Mouse (Mus musculus) brain, adult 2 months (tissue): ENCODE results near the gene Iffo1.

ENCODE experiments used
- DNase-seq: peaks from one replicate; pipeline ENCODE4 v3.0.0; 2011; ENCODE audit warnings: low read depth, low spot score

The Iffo1 gene

DNA sequence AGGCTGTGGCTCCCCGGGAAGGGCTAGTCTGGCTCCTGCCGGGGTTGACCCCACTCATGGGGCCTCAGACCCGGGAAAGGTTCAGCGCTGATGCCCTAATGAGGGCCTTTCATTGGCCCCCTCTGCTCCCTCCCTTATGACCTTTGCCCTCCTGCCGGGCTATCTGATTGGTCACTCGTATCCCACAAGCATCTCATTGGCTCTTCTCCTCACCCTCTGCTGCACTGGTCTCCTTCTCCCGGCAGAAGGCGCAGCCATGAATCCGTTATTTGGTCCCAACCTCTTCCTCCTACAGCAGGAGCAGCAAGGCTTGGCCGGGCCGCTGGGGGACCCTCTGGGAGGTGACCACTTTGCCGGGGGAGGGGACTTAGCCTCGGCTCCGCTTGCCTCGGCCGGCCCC lies at the start of gene Iffo1:
TSS of gene Iffo1 (plus strand) at position 241 of the 400 bp plus-strand sequence.
- peak; percentile 99 for DNase-seq

DNA sequence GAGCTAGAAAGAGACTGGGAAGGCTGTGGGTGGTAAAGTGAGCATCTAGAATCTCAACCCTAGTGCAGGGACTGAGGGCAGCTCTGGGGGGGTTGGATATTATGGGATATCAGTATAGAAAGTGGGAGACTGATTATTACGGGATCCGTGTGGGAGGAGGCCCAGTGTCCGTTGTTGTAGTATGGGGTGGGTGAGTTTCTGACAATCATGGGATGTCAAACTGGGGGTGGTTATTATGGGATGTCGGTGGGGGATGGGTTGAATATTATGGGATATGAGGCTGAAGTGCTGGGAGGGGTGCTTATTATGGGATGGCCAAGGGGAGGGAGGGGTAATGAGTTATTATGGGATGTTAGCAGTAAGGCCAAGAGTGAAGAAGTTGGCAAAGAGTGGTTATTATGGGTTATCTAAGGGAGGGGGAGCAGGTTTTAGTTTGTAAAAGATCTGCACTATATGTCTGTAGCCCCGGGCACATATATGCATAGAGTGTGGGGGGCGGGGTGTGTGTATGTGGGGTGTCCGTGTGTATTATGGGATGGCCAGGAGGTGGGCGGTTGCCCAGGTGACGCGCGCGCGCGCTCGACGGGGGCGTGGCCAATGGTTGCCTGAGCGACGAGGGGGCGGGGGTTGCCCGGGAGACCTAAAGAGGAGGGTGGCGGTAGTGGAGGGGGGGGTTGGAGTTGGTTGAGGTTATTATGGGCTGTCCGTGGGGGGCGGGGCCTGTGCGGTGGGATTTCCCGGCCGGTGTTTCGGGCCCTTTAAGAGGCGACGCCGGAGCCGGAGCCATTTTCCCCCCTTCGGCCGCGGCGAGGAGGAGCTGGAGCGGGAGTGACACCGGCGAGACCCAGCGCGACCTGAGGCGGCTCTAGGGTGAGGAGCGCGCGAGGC lies 49.4 kb upstream of the Iffo1 start, which contains the start of gene Chd4:
TSS of gene Chd4 (plus strand) at position 591 of the 888 bp plus-strand sequence.
- DNase-seq = peak; percentile 98

DNA sequence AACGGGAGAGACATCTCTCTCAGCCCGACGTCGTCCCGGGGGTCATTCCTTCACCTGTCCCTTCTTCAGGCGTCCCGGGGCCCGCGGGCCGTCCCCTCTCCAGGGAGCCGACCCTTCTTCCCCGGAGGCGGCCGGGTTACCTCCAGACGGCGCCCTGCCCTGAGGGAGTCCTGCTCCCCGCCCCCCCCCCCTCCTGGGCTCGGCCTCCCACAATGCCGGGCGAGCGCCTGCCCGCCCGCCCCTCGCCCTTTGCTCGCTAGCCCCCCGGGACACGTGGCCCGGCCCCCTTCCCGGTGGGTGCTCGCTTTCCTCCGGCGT lies 48.8 kb upstream of the Iffo1 start:
- DNase-seq = no peak

DNA sequence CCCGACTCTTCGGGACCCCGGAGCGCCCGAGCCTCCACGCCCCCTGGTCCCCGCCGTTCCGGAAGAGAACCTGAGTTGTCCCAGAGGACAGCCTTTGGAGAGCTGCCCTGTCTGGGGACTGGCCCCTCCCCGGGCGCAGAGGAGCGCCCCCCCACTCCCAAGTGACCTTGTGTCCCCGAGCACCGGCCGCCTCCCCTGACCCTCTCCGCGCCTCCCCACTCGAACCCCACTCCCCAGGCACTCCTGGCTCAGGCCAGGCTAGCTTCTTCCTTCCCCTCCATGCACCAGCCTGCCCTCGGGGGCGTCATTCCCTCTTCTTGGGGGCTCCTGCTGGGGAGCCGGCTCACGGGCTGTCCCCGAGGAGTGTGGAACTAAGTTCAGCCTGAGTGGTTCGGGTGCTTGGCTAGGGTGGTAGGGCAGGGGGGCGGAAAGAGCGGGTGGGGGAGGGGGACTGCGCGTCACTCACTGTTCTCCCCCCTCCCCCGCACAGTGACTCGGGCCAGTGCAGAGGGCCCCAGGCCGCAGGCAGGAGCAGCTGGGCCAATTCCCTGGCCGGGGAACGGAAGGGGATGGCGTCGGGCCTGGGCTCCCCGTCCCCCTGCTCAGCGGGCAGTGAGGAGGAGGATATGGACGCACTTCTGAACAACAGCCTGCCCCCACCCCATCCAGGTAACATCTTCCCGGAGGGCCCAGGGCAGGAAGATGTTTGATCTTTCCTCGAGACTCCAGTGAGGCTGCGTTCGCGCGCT lies 48.3 kb upstream of the Iffo1 start:
- DNase-seq = peak; percentile 59

DNA sequence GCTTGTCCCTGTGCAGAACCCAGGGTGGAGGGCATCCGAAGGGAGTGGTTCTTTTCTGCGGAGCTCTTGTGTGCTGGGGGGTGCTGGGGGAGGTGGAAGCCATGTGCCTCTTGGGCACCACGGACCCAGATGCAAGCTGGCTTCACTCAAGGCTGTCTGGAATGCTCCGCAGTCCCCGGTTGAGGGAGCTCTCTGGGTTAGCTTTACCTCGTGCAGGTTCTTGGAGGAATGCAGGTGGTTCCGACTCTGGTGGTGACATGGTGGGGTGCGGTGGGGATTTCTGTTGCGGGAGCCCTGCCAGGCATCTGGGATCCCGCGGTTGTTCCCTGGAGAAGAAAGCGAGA lies 47.7 kb upstream of the Iffo1 start:
- DNase-seq = peak; percentile 71

DNA sequence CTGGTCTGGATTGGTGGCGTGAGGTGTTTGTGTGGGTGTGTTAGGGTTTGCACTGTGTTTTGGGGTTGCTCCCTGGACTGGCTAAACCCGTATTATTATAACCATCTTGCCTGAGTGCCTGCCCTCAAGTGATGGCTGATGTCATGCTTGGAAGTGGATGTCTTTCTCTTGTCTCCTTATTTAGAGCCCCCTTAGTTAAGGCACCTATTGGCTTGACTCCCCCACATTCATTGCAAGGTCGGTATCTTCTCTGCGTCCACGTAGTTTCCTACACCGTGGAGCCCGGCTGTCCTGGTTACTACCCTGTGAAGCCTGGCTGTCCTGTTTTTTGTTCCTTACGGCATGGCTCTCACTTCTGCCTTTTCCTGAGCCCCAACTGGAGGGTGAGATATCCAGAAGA lies 47.1 kb upstream of the Iffo1 start:
- DNase-seq = no peak

DNA sequence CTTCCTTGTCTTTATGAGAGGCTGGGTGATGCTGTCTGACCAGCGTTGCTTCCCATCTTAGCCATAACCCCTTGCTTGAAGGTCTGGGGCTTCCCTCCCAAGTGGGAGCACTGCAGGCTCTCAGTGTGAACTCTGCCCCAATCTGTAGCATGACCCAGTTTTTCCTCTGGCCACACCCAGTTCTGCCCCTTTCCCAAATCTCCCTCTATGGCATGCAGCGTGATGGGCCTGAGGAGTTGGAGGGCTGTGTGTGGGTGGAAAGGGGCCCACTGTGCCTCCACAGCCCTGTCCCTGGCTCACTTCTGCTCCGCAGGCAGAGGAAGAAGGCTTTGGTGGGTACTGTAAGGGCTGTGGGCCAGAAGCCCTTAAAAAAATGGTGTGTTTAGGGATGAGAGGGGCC lies 46.5 kb upstream of the Iffo1 start:
- peak; percentile 43 for DNase-seq

DNA sequence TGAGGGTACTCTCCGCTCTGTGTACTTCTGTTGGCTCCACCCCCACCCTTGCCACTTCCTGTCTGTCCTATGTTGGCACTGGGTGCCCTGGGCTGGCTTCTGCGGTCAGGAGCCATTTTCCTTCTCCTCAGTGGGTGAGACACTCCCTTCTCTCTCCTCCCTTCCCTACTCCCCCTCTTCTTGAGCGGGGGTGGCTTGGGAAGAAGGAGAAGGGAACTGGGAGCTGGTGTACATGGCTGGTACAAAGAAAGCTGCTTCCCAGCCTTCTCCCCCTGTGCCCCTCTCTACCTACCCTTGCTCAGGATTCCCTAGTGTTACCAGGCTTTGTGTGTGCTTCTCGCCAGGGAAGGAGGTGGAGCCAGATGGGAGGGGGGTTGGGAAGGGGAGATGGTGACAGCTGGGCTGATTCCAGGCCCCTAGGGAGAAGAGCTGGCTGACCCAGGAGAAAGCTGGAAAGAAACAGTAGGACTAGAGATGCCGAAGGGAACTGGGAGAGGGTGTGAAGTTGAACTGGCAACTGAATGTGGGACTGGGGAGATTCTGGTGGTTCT lies 45.5 kb upstream of the Iffo1 start:
- DNase-seq = peak; percentile 63

DNA sequence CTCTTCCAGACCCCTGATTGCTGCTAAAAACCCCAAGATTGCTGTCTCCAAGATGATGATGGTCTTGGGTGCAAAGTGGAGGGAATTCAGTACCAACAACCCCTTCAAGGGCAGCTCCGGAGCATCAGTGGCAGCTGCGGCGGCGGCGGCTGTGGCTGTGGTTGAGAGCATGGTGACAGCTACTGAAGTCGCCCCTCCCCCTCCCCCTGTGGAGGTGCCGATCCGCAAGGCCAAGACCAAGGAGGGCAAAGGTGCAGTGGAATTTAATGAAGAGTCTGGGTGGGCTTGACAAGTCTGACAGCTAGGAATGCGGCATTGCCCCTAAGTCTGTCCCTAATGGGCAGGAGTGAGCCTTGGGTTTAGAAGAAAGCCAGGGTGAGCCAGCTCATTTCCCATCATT lies 43.6 kb upstream of the Iffo1 start:
- no peak for DNase-seq

DNA sequence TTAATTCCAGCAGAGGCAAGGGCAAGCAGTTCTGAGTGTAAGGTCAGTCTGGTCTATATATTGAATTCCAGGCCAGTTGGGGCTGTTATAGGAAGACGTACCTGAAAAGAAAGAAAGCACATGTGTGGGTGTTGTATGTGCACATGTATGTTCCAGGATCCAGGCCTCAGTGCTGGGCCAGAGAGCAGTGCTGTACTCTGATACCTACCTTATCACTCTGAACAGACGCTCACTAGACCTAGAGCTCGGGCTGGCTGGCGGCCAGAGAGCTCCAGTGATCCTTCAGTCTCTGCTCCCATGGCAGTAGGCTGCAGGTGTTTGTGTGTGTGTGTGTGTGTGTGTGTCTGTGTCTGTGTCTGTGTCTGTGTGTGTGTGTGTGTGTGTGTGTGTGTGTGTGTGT lies 40.8 kb upstream of the Iffo1 start:
- DNase-seq = no peak

DNA sequence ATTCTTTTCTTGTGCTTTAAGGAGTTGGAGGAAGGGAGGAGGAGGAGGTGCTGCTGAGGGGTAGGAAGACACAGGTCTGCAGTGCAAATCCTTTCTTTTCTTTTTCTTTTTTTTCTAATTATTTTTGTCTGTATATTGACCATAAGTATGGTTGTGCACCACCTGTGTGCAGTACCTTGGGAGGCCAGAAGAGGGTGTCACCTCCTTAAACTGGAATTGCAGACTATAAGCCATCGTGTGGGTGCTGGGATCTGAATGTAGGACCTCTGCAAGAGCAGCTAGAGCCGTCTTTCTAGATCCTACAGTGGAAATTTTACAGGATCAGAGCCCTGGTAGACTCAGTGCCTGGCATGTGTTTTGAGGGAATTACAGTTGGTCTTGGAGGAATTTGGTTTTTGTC lies 37.3 kb upstream of the Iffo1 start:
- no peak for DNase-seq

DNA sequence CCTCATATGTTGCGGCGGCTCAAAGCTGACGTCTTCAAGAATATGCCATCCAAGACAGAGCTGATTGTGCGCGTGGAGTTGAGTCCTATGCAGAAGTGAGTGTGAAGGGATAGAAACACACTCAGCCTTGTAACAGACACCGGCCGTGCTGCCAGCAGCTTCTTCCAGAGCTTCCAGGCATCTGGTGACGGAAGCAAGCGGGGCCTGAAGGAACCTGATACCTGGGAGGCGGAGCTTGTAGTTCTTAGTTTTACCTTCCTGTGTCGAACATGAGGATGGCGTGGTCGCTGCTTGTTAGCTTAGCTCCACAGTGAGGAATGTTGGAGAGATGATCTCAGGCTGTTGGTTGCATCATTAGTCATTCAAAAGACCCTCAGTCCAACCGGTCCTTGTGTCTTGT lies 35.7 kb upstream of the Iffo1 start:
- DNase-seq = no peak

DNA sequence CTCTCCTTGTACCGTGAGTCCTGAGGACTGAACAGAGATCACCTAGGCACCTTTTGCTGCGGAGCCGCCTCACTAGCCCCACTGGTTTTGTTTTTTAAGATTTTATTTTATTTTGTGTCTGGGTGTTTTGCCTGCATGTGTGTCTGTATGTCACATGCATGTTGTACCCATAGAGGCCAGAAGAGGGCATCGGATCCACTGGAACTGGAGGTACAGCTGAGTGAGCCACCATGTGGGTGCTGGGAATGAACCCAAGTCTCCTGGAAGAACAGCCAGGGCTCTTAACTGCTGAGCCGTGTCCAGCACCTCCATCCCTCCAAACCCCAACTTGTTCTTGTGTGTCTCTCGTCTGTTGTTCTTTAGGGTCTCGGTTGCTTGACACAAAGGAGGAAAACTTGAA lies 34.1 kb upstream of the Iffo1 start:
- DNase-seq = peak; percentile 74

DNA sequence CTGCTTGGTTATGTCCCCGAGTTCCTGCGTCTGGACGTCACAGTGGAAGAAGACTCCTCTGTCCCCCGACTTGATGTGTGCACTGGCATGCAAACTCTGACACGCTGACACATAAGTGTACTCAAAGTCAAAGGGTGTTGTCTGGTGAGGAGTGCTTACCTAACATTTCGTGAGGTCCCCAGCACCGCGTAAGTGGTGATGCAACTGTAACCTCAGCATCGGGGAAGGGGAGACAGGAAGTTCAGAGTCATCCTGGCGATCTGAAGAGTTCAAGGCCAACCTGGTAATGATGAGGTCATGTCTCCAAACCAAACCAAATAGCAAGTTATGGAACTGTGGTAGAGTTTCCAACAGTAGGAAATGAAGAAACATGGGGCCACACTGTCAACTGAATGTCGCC lies 32.5 kb upstream of the Iffo1 start:
- DNase-seq = no peak

DNA sequence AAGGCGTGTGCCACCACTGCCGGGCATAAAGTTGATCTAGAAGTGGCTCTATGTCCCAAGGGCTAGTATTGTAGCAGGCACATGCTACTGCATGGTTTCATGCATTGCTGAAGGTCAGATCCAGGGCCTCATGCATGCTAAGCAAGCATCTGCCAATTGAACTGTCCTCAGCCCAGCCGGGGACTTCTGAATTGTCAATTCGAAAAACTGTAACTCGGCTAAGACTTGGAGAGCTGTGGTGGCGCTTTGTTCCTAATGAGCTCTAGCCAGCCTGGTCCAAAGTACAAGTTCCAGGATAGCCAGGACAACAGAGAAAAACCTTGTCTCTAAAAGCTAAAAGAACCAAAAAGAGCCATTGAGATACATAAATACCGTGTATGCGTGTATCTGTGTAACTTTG lies 25.7 kb upstream of the Iffo1 start:
- DNase-seq = no peak

DNA sequence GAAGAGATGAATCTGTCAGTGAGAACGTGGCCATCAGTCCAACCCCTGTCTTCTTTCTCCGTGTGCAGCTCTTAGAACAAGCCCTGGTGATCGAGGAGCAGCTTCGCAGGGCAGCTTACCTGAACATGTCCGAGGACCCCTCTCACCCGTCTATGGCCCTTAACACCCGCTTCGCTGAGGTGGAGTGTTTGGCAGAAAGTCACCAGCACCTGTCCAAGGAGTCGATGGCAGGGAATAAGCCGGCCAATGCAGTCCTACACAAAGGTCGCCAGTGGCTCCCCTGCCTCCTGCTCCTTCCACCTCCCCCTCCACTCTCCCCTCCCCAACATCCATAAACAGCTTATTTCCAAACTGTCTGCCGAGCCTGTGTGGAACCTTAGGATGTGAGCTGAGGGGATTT lies 16.3 kb upstream of the Iffo1 start:
- DNase-seq = no peak

DNA sequence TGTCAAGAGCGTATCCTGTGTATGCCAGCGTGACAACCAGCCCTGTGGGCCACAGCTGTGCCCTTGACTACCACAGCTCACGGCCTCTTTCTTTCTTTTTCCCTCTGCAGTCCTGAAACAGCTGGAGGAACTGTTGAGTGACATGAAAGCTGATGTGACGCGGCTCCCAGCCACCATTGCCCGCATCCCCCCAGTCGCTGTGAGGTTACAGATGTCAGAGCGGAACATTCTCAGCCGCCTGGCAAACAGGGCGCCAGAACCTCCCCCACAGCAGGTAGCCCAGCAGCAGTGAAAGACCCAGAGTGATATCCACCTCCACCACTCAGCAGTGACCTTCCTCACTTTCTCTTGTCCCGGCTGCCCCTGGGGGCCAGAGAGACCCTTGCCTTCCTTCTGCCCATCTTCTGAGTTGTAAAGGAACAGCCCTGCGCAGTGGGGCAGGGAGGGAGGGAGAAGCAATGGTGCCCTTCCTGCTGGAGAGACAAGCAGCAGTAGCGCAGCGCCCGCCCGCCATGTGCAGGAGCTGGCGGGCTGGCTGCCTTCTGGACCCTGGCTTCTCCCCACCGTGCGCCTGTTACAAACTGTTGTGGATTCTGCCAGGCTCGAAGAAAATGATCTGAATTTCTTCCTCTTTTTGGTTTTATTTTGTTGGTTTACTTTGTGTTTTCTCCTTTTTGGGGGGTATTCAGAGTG lies 15.2 kb upstream of the Iffo1 start:
- DNase-seq = no peak

DNA sequence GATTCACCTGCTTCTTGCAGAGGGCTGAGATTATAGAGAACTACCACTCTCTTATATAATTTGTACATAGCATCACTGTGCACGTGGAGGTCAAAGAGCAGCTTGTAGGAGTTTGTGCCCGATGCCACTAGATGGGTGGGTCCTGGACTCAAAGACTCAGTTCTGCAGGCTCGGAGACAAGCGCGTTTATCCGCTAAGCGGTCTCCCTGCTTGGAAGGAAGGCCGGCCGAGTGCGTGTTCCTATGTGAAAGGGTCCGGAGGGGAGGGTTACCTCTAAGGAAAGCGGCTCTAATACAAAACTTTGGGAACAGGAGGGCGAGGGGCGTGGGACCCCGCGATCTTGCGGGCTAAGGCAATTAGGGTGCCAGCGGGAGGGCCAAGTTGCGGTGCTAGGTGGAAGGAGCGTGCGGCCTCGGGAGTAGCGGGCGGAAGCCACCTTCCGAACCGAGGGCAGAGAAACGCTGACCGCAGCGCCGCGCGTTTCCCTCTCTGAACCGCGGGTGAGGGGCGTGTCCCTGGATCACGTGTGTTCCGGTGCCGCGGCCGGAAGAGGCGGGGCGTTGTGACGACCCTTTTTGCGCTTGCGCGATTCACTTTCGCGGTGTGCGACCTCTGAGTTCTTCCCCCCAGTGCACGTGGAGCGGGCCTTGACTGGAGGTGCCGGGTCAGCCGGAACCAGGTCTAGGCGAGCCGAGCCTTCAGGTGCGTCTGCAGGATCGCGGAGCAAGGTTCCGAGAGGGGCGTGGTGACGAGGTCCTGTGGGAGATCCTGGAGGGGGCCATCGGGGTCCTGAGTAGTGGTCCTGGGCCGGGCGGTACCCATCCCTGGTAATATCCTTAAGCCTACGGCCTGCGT lies 13.5 kb upstream of the Iffo1 start, which contains the start of gene Nop2:
TSS of gene Nop2 (plus strand) at position 608 of the 855 bp plus-strand sequence.
- DNase-seq = peak; percentile 96

DNA sequence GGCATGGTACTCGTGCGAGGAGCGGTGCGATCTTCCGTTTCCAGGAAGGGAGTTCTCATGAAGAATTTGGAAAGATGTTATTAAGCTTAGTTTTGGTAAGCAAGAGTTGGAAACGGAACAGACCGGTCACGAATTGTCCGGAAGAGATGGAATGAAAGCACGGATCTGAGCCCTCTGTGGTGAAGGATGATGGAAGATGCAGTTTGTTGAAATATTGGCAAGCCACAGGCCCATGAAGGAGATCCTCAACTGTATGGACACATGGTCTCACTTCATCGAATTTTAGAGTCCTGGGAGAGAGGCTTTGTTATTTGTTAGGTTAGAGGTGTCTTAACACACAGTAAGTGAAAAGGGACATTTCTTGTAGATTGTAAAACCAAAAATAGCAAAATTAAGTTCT lies 12.6 kb upstream of the Iffo1 start:
- no peak for DNase-seq

DNA sequence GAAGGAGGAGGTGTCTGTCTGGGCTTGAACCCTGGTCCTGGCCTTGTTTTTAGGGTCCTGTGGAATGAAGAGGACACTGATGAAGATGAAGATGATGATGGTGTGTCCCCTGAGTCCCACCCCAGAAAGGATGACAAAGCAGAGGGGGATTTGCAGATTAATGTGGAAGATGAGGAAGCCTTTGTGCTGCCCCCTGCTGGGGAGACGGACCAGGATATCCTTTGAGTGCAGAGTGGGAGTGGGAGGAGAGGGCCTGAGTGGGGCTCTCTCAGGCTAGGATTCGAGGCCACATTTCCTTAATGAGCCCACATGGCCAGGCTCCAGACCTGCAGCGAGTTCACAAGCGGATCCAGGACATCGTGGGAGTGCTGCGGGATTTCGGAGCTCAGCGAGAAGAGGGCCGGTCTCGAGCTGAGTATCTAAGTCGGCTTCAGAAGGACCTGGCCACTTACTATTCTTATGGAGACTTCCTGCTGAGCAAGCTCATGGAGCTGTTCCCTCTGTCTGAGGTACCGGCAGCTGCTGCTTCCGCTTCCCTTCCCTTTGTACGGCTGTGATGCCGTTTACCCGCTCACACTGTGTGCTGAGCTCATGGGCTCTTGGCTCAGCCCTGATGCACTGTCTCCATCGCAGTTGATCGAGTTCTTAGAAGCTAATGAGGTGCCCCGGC lies 7.9 kb upstream of the Iffo1 start:
- DNase-seq = peak; percentile 66

DNA sequence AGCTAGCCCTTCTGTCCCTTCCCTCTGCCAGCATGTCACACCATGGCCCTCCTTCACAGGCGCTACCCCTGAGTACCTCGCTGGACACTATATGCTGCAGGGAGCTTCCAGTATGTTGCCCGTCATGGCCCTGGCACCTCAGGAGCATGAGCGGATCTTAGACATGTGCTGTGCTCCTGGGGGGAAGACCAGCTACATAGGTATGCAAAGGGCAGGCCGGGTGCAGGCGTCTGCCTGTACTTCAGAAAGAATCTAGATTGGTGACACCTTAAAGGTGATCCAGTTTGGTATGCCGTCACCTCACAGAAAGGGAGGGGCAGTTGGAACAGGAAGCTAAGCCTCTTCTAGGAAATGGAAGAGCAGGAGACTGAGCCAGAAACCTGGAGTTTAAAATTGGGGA lies 5.3 kb upstream of the Iffo1 start:
- no peak for DNase-seq
